Mouse (Mus musculus) lung, embryonic 16.5 days (tissue): ENCODE measurements at regions not wholly inside any gene's neighbourhood (a gene's known extent, or its start where the extent isn't known, plus 50 kb on each side); places are given as distances from the start of the nearest gene placed in this dataset.

Source experiments
- ATAC-seq: fragments of 200-750 bp; cut with Nextera tagmentation; 2 replicates; pipeline ENCODE4 v1.8.0; 2017; ENCODE audit warnings: low read depth, mild to moderate bottlenecking, moderate library complexity
- H3K27ac ChIP-seq: fragments of 300-500 bp; sonication (generic); 2 replicates; pipeline ENCODE4 v1.5.1; 2014; ENCODE audit warnings: mild to moderate bottlenecking, control low read depth, low read length
- H3K27me3 ChIP-seq: fragments of 300-500 bp; sonication (generic); 2 replicates; pipeline ENCODE4 v1.6.1; 2014; ENCODE audit warnings: low read depth, low read length, mixed read lengths; ENCODE audit not compliant: control insufficient read depth, insufficient read depth
- H3K36me3 ChIP-seq: fragments of 300-500 bp; sonication (generic); 2 replicates; pipeline ENCODE4 v1.6.1; 2014; ENCODE audit warnings: low read length; ENCODE audit not compliant: control insufficient read depth, insufficient read depth
- H3K4me1 ChIP-seq: fragments of 300-500 bp; sonication (generic); replicated peaks from 2 replicates; pipeline ENCODE4 v1.6.1; 2014; ENCODE audit warnings: low read length, mixed read lengths; ENCODE audit not compliant: control insufficient read depth, insufficient read depth
- H3K4me2 ChIP-seq: fragments of 300-500 bp; sonication (generic); 2 replicates; pipeline ENCODE4 v1.6.1; 2014; ENCODE audit warnings: low read depth, low read length, control low read depth
- H3K4me3 ChIP-seq: fragments of 300-500 bp; sonication (generic); 2 replicates; pipeline ENCODE4 v1.5.1; 2014; ENCODE audit warnings: mild to moderate bottlenecking, low read length, control low read depth
- H3K9ac ChIP-seq: fragments of 300-500 bp; sonication (generic); 2 replicates; pipeline ENCODE4 v1.6.1; 2014; ENCODE audit warnings: low read length, control low read depth
- H3K9me3 ChIP-seq: fragments of 300-500 bp; sonication (generic); 2 replicates; pipeline ENCODE4 v1.6.1; 2016; ENCODE audit warnings: low read length; ENCODE audit not compliant: control insufficient read depth
- WGBS: fragments of 180-500 bp; shearing (Covaris S2); extraction: QIAGEN DNeasy Blood & Tissue Kit; methylation state at CpG from one replicate; pipeline ENCODE4 v1.1.7; 2014; 5-methylcytosine and 5-hydroxymethylcytosine counted together

- ATAC-seq: no peak
- no peak overlapping the region for H3K4me2 ChIP-seq
- no peaks in the 10 kb centered on the region for H3K4me1 ChIP-seq
- no peaks in the 10 kb centered on the region for H3K36me3 ChIP-seq
- H3K27ac ChIP-seq: no peak overlapping the region
- H3K27me3 ChIP-seq: no peaks in the 10 kb centered on the region
- H3K9me3 ChIP-seq: no peaks in the 10 kb centered on the region
- H3K9ac ChIP-seq: no peak overlapping the region
- WGBS: 61% methylated on average over 9 of the region's 9 CpGs
- no peak overlapping the region for H3K4me3 ChIP-seq
These were observed 209.8 kb downstream of the Dhx35 start for GRCm38 (mm10) chr2:159004417-159004816.

- no peak for ATAC-seq
- no peak overlapping the region for H3K9ac ChIP-seq
- no peaks in the 10 kb centered on the region for H3K4me1 ChIP-seq
- H3K9me3 ChIP-seq: no peaks in the 10 kb centered on the region
- H3K4me2 ChIP-seq: no peak overlapping the region
- H3K27me3 ChIP-seq: no peaks in the 10 kb centered on the region
- no peak overlapping the region for H3K4me3 ChIP-seq
- 69% methylated on average over 4 of the region's 4 CpGs for WGBS
- no peaks in the 10 kb centered on the region for H3K36me3 ChIP-seq
- H3K27ac ChIP-seq: no peak overlapping the region
These were observed 218.1 kb downstream of the Dhx35 start for GRCm38 (mm10) chr2:159012725-159013124.

GRCm38 (mm10) chr2:159014553-159014952 lies 219.9 kb downstream of the Dhx35 start:
- ATAC-seq: no peak
- Histone ChIP-seq H3K27ac (no peak overlapping the region), H3K36me3 (no peaks in the 10 kb centered on the region), H3K4me3 (no peak overlapping the region), H3K9me3 (no peaks in the 10 kb centered on the region), H3K27me3 (no peaks in the 10 kb centered on the region), H3K4me2 (no peak overlapping the region), H3K4me1 (no peaks in the 10 kb centered on the region), H3K9ac (no peak overlapping the region)
- WGBS: 64% methylated on average over 8 of the region's 8 CpGs

GRCm38 (mm10) chr2:159019921-159020534 lies 225.4 kb downstream of the Dhx35 start:
- no peak overlapping the region for H3K9ac ChIP-seq
- H3K27ac ChIP-seq: no peak overlapping the region
- H3K4me3 ChIP-seq: no peak overlapping the region
- no peaks in the 10 kb centered on the region for H3K27me3 ChIP-seq
- H3K36me3 ChIP-seq: no peaks in the 10 kb centered on the region
- no peaks in the 10 kb centered on the region for H3K9me3 ChIP-seq
- no peak for ATAC-seq
- H3K4me2 ChIP-seq: no peak overlapping the region
- no peaks in the 10 kb centered on the region for H3K4me1 ChIP-seq
- 44% methylated on average over 4 of the region's 4 CpGs for WGBS

DNA sequence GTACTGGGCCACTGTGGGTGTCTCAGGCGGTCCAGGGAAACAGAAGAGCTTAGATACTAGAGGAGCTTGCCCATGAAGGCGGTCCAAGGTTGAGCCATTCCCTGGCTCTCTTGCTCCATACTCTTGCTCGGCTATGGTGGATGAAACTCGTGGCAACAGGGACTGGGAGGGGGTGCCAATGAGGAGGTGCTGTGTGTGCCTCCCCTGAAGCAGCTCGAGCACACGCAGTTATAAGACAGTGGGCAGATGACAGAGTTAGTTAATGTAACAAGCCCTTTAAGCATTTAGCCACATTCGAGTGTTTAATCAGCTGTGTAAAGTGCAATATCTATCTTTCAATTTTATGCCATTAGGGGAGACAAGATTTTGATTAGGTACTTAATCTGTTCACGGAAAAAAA lies 237.5 kb downstream of the Dhx35 start:
- Histone ChIP-seq H3K9ac (no peak overlapping the region), H3K4me3 (no peak overlapping the region), H3K36me3 (no peaks in the 10 kb centered on the region), H3K27me3 (no peaks in the 10 kb centered on the region), H3K27ac (no peak overlapping the region), H3K9me3 (no peaks in the 10 kb centered on the region), H3K4me1 (no peaks in the 10 kb centered on the region), H3K4me2 (no peak overlapping the region)
- no peak for ATAC-seq
- WGBS: 64% methylated on average over 8 of the region's 8 CpGs

- no peak overlapping the region for H3K4me2 ChIP-seq
- no peaks in the 10 kb centered on the region for H3K9me3 ChIP-seq
- H3K27ac ChIP-seq: no peak overlapping the region
- H3K4me3 ChIP-seq: no peak overlapping the region
- H3K9ac ChIP-seq: no peak overlapping the region
- no peak for ATAC-seq
- no peaks in the 10 kb centered on the region for H3K4me1 ChIP-seq
- no peaks in the 10 kb centered on the region for H3K36me3 ChIP-seq
- H3K27me3 ChIP-seq: no peaks in the 10 kb centered on the region
- WGBS: 38% methylated on average over 4 of the region's 4 CpGs
These were observed 245.3 kb downstream of the Dhx35 start for GRCm38 (mm10) chr2:159039916-159040315.

GRCm38 (mm10) chr2:159053534-159053933 lies 258.9 kb downstream of the Dhx35 start:
- Histone ChIP-seq H3K9me3 (no peaks in the 10 kb centered on the region), H3K27ac (no peak overlapping the region), H3K4me3 (no peak overlapping the region), H3K36me3 (no peaks in the 10 kb centered on the region), H3K4me1 (no peaks in the 10 kb centered on the region; the same call in 1 of the 2 replicates), H3K9ac (no peak overlapping the region), H3K4me2 (no peak overlapping the region), H3K27me3 (no peaks in the 10 kb centered on the region)
- 44% methylated on average over 10 of the region's 10 CpGs for WGBS
- ATAC-seq: peak; percentile 88

DNA sequence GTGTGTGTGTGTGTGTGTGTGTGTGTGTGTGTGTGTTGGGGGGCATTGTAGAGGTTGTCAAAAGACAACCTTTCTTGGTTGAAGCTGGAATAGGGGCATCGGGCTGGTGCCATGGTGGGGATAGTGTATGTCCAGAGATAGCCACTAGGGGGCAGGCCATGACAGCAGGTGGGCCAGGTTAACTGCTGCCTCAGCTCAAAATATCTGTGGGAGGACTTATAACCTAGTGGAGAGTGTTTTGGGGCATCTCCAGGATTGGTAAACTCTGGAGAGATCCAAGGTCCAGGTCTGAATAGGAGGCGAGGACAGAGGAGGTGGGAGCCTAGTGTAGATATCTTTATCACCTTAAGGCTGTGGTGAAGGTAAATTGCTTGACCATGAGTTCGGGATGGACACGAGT lies 259.3 kb downstream of the Dhx35 start:
- WGBS: 52% methylated on average over 4 of the region's 4 CpGs
- Histone ChIP-seq H3K4me1 (no peaks in the 10 kb centered on the region; the same call in 1 of the 2 replicates), H3K36me3 (no peaks in the 10 kb centered on the region), H3K4me3 (no peak overlapping the region), H3K9me3 (no peaks in the 10 kb centered on the region), H3K27me3 (no peaks in the 10 kb centered on the region), H3K4me2 (no peak overlapping the region), H3K27ac (no peak overlapping the region), H3K9ac (no peak overlapping the region)
- peak; percentile 54 for ATAC-seq

DNA sequence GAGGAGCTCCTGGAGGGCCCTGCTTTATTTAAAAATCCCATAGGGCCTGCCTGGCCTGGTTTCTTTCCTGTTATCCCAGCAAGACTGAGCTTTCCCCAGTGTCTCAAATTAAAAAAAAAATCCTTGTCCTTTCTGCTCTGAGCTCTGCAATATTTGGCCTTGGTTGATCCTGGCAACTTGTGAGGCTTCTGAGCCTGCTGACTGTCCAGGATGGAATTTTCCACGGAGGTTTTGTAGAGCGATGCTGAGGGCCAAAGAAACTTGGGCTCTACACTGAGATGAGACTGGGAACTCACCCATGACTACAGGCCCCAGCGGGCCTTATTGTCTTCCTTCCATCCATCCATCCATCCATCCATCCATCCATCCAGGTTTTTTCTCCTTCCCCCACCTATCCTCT lies 259.8 kb downstream of the Dhx35 start:
- no peaks in the 10 kb centered on the region for H3K9me3 ChIP-seq
- H3K27ac ChIP-seq: no peak overlapping the region
- H3K9ac ChIP-seq: no peak overlapping the region
- H3K4me3 ChIP-seq: no peak overlapping the region
- H3K27me3 ChIP-seq: no peaks in the 10 kb centered on the region
- H3K4me2 ChIP-seq: no peak overlapping the region
- ATAC-seq: no peak
- no peaks in the 10 kb centered on the region for H3K36me3 ChIP-seq
- H3K4me1 ChIP-seq: no peaks in the 10 kb centered on the region; the same call in 1 of the 2 replicates
- 87% methylated on average over 3 of the region's 3 CpGs for WGBS

DNA sequence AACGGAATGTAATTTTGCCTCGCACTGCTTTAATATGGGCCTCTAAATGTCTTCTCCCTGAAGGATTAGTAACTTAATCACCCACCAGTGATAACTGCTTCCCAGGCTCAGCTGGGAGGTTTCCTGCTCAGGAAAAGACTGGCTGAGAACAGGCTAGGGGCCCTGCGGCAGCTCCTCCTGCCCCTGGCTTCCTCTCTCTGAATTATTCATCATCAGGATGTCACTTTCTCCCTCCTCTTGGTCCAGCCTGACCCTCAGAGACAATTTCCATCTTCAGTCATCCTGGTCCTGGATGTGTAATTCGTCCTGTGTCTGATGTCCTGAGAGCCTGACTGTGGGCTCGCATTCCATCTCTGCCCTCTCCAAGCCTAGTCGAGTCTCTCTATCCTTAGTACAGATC lies 261.2 kb downstream of the Dhx35 start:
- Histone ChIP-seq H3K4me2 (no peak overlapping the region), H3K27ac (no peak overlapping the region), H3K36me3 (no peaks in the 10 kb centered on the region), H3K27me3 (no peaks in the 10 kb centered on the region), H3K4me3 (no peak overlapping the region), H3K9ac (no peak overlapping the region), H3K9me3 (no peaks in the 10 kb centered on the region), H3K4me1 (no peaks in the 10 kb centered on the region; the same call in 1 of the 2 replicates)
- no peak for ATAC-seq
- WGBS: 44% methylated on average over 6 of the region's 6 CpGs
